Mouse (Mus musculus): ENCODE data around the gene Amdhd2. TPM values are rescaled to one million over a fixed set of nuclear protein-coding genes. Genes with fewer than 3 reads are reported as not detected.

Amdhd2 gene
- polyA plus RNA-seq, 1 experiment from 2014 or later = 159 TPM

GRCm38 (mm10) chr17:24205284-24205888, 41.8 kb upstream of the Amdhd2 start, which contains the start of gene Tbc1d24:
Gene Tbc1d24 (minus strand): TSS chr17:24205562.
- H3K36me3 ChIP-seq (ENCODE audit: control insufficient read depth, insufficient read depth) = no peaks in the 10 kb centered on the region; the same call in 1 of the 2 replicates
- peak; percentile 46 for ATAC-seq
- peak within 1 kb of the TSS; percentile 63 for H3K4me3 ChIP-seq (ENCODE audit: low read depth, low read length)
- peak within 1 kb of the TSS; percentile 97 for H3K4me2 ChIP-seq (replicated peaks; ENCODE audit: low read depth)
- no peaks in the 10 kb centered on the region for H3K9me3 ChIP-seq (ENCODE audit: control insufficient read depth)
- peak within 1 kb of the TSS; percentile 75 for H3K27ac ChIP-seq (ENCODE audit: low read depth, low read length)
- TF ChIP-seq CTCF (IDR thresholded peaks at IDR 0.05; ENCODE audit: low read depth) = no peak
- peak within 1 kb of the TSS; percentile 41 for H3K9ac ChIP-seq (ENCODE audit: low read depth, low read length)
- under 1% methylated on average over 64 of the region's 65 CpGs for WGBS
- peaks cover 18% of the 10 kb centered on the region for H3K4me1 ChIP-seq (replicated peaks; ENCODE audit: control insufficient read depth, insufficient read depth, low read length)
- peaks cover 10% of the 10 kb centered on the region; the same call in 1 of the 2 replicates for H3K27me3 ChIP-seq (replicated peaks; ENCODE audit: control insufficient read depth, insufficient read depth, low read length)

GRCm38 (mm10) chr17:24204846-24205245, 41.3 kb upstream of the Amdhd2 start:
- TF ChIP-seq CTCF (IDR thresholded peaks at IDR 0.05; ENCODE audit: low read depth) = no peak
- no peaks in the 10 kb centered on the region; the same call in 1 of the 2 replicates for H3K36me3 ChIP-seq (ENCODE audit: control insufficient read depth, insufficient read depth)
- H3K4me1 ChIP-seq (replicated peaks; ENCODE audit: control insufficient read depth, insufficient read depth, low read length) = peaks cover 18% of the 10 kb centered on the region
- peak overlapping the region; percentile 75 for H3K27ac ChIP-seq (ENCODE audit: low read depth, low read length)
- no peaks in the 10 kb centered on the region for H3K9me3 ChIP-seq (ENCODE audit: control insufficient read depth)
- ATAC-seq = no peak
- H3K9ac ChIP-seq (ENCODE audit: low read depth, low read length) = peak overlapping the region; percentile 41; the same call in 1 of the 2 replicates
- H3K4me3 ChIP-seq (ENCODE audit: low read depth, low read length) = peak overlapping the region; percentile 63
- H3K4me2 ChIP-seq (replicated peaks; ENCODE audit: low read depth) = peak overlapping the region; percentile 97
- H3K27me3 ChIP-seq (replicated peaks; ENCODE audit: control insufficient read depth, insufficient read depth, low read length) = peaks cover 10% of the 10 kb centered on the region; the same call in 1 of the 2 replicates
- WGBS = 9% methylated on average over 7 of the region's 7 CpGs

DNA sequence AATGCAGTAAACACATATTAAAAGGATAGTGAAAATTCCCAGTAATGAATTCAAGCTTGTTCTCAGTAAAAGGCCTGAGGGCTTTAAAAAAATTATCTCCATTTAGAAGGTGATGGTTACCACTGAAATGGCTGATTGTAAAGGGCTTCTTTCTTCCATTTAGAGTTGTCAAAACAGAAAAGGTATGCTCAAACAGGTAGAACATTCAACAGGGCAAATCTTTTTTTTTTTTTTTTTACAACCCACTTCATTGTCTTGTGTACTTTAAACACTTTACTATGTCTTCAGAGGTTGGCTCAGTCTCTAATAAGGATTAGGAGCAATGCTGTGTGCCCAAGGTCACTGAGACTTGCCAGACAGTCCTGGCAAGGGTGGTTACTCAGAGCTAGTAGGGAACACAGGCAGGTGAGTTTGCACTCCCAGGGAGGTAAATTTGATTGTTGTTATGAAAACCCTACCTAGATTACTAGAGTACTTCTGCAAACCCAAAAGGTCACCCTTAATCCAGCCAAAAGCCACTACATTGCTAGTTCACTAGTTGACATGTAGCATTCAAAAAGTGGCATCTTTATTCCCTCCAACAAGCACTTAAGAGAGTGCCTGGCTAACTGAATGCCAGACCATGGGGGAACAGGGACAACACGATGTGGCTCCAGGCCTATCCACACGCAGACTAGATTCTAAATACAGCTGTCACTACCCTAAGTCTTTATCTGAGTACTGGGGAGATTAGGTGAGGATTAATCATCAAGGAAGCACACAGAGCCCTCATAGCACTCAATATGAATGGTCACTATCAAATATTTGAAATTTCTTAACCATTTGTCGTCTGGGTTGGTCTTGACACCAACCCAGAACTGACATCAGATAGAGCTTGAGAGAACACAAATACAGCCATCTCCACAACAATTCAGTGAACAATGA, 40.3 kb upstream of the Amdhd2 start:
- WGBS = 34% methylated on average over 3 of the region's 3 CpGs
- no peak overlapping the region for H3K9ac ChIP-seq (ENCODE audit: low read depth, low read length)
- TF ChIP-seq CTCF (IDR thresholded peaks at IDR 0.05; ENCODE audit: low read depth) = no peak
- H3K36me3 ChIP-seq (ENCODE audit: control insufficient read depth, insufficient read depth) = no peaks in the 10 kb centered on the region; the same call in 1 of the 2 replicates
- H3K4me3 ChIP-seq (ENCODE audit: low read depth, low read length) = no peak overlapping the region
- peak overlapping the region; percentile 97 for H3K4me2 ChIP-seq (replicated peaks; ENCODE audit: low read depth)
- H3K9me3 ChIP-seq (ENCODE audit: control insufficient read depth) = no peaks in the 10 kb centered on the region
- H3K27me3 ChIP-seq (replicated peaks; ENCODE audit: control insufficient read depth, insufficient read depth, low read length) = peaks cover 10% of the 10 kb centered on the region; the same call in 1 of the 2 replicates
- peak overlapping the region; percentile 46; the same call in 1 of the 2 replicates for H3K27ac ChIP-seq (ENCODE audit: low read depth, low read length)
- peaks cover 18% of the 10 kb centered on the region for H3K4me1 ChIP-seq (replicated peaks; ENCODE audit: control insufficient read depth, insufficient read depth, low read length)
- no peak for ATAC-seq

DNA sequence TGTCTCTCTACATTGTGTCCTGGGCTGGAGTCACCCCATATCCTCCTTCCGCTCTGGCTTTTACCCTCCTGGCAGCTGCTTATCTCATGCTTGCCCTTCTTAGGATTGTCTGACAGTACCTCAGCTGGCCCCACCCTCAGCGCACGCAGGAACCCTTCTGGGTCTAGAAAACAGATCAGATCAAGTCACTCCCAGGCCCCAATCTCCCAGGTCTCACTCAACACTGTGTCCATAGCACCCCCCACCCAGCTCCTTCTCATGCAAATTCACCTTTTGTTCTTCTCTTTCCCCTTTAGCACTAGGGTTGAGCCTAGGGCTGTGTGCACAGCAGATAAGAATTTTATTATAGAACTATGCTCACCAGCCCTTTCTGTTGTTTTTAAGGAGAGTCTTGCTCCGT, 39.5 kb upstream of the Amdhd2 start:
- H3K36me3 ChIP-seq (ENCODE audit: control insufficient read depth, insufficient read depth) = no peaks in the 10 kb centered on the region; the same call in 1 of the 2 replicates
- peaks cover 18% of the 10 kb centered on the region for H3K4me1 ChIP-seq (replicated peaks; ENCODE audit: control insufficient read depth, insufficient read depth, low read length)
- H3K4me2 ChIP-seq (replicated peaks; ENCODE audit: low read depth) = peak overlapping the region; percentile 38
- H3K9me3 ChIP-seq (ENCODE audit: control insufficient read depth) = no peaks in the 10 kb centered on the region
- H3K27ac ChIP-seq (ENCODE audit: low read depth, low read length) = peak overlapping the region; percentile 46
- peaks cover 10% of the 10 kb centered on the region; the same call in 1 of the 2 replicates for H3K27me3 ChIP-seq (replicated peaks; ENCODE audit: control insufficient read depth, insufficient read depth, low read length)
- no peak overlapping the region for H3K4me3 ChIP-seq (ENCODE audit: low read depth, low read length)
- TF ChIP-seq CTCF (IDR thresholded peaks at IDR 0.05; ENCODE audit: low read depth) = no peak
- no peak overlapping the region for H3K9ac ChIP-seq (ENCODE audit: low read depth, low read length)
- WGBS = 24% methylated on average over 4 of the region's 4 CpGs
- ATAC-seq = 0 out of 2 replicates have a peak, but pooled peaks have one; percentile 2

DNA sequence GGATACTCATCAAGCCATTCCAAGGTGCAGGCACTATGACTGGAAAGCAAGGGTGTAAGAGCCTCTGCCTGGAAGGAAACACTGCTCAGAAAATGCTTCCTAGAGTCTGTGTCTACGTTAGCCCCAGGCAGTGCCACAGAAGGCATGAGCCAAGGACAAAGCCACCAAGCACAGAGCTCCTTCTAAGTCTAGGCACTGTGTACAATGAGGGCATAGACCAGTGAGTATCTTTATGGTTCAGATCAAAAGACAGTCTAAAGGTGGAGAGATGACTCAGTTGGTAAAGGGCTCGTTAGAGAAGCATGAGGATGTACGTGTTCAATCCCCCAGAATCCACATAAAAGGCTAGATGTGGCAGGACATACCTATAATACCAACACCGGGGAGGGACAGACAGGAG, 37.5 kb upstream of the Amdhd2 start:
- peak; percentile 66 for ATAC-seq
- peak overlapping the region; percentile 77 for H3K27ac ChIP-seq (ENCODE audit: low read depth, low read length)
- H3K9ac ChIP-seq (ENCODE audit: low read depth, low read length) = no peak overlapping the region
- 35% methylated on average over 4 of the region's 4 CpGs for WGBS
- H3K4me2 ChIP-seq (replicated peaks; ENCODE audit: low read depth) = 0 out of 2 replicates have a peak overlapping the region, but pooled peaks have one; percentile 38
- H3K4me1 ChIP-seq (replicated peaks; ENCODE audit: control insufficient read depth, insufficient read depth, low read length) = peaks cover 16% of the 10 kb centered on the region; the same call in 1 of the 2 replicates
- no peaks in the 10 kb centered on the region for H3K9me3 ChIP-seq (ENCODE audit: control insufficient read depth)
- H3K27me3 ChIP-seq (replicated peaks; ENCODE audit: control insufficient read depth, insufficient read depth, low read length) = 0 out of 2 replicates have a peak, but pooled peaks cover 3% of the 10 kb centered on the region
- no peaks in the 10 kb centered on the region; the same call in 1 of the 2 replicates for H3K36me3 ChIP-seq (ENCODE audit: control insufficient read depth, insufficient read depth)
- no peak for TF ChIP-seq CTCF (IDR thresholded peaks at IDR 0.05; ENCODE audit: low read depth)
- H3K4me3 ChIP-seq (ENCODE audit: low read depth, low read length) = no peak overlapping the region

DNA sequence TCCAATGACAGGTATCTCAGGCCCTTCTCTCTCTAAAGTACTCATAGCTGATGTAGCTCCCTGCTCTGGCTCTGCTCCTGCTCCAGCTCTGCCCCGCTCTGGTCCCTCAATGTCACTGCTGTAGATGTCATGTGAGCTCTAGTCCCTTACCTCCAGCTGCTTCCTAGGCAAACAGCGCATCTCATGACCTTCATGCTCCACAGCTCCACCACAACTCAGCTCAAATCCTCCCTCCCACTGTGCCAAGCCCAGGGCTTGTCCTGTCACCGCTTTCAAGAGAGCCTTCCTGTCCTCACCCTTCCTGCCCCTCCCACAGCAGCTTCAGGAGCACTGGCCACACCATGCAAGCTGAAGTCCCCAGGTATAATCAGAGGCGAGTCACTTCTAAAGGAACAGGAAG, 36.2 kb upstream of the Amdhd2 start:
- WGBS = 50% methylated on average over 4 of the region's 4 CpGs

More for the DNA sequence above, 36.2 kb upstream of the Amdhd2 start:
- TF ChIP-seq CTCF (IDR thresholded peaks at IDR 0.05; ENCODE audit: low read depth) = no peak
- H3K4me2 ChIP-seq (replicated peaks; ENCODE audit: low read depth) = 0 out of 2 replicates have a peak overlapping the region, but pooled peaks have one; percentile 9
- no peak overlapping the region for H3K27ac ChIP-seq (ENCODE audit: low read depth, low read length)
- H3K9me3 ChIP-seq (ENCODE audit: control insufficient read depth) = no peaks in the 10 kb centered on the region
- ATAC-seq = no peak
- no peak overlapping the region for H3K9ac ChIP-seq (ENCODE audit: low read depth, low read length)
- no peaks in the 10 kb centered on the region; the same call in 1 of the 2 replicates for H3K36me3 ChIP-seq (ENCODE audit: control insufficient read depth, insufficient read depth)
- H3K4me1 ChIP-seq (replicated peaks; ENCODE audit: control insufficient read depth, insufficient read depth, low read length) = 0 out of 2 replicates have a peak, but pooled peaks cover 10% of the 10 kb centered on the region
- H3K27me3 ChIP-seq (replicated peaks; ENCODE audit: control insufficient read depth, insufficient read depth, low read length) = no peaks in the 10 kb centered on the region
- H3K4me3 ChIP-seq (ENCODE audit: low read depth, low read length) = no peak overlapping the region
